In the genomic region with DNA sequence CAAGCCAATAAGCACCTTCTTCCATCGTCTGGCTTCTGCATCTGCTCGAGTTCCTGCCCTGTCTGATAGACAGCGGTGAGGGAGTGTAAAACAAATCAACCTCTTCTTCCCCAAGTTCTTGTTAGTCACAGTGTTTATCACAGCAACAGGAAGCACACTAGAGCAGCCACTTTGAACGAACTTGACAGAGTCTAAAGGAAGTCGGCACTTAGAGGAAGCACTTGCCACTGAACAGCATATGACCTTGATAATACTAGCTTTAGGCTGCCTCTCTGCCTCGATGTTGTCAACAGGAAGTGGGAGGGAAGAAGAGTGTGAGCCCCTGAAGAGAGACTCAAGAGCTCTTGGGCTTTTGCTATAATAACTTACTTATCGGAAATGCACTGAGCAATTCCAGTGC, we compare ENCODE assay signal across 13 mouse cellular contexts.
A peak's percentile ranks its signal among the peaks of the same experiment; 100 is the strongest.
DNase-seq lines count a peak whose midpoint lies in the region; ATAC-seq lines count a peak whose summit lies in the region.
"Had no signal": no experiment of that assay in that cellular context is flagged by ENCODE, and none has a peak within 500 bp of the region (broad histone marks: within the 10 kb centered on the region; RNA-seq: fewer than 3 reads in every experiment).

No protein-coding gene starts in this region.

- H3K4me2 ChIP-seq in intestine, embryonic 16.5 days (ENCODE audit: low read depth, low read length): no peak overlapping the region
- H3K4me2 ChIP-seq in intestine, embryonic 15.5 days (replicated peaks): no peak overlapping the region
- H3K4me2 ChIP-seq: embryonic facial prominence, embryonic 15.5 days; hindbrain, embryonic 14.5 days; neural tube, embryonic 13.5 days had no signal

- H3K4me3 ChIP-seq in intestine, embryonic 16.5 days (ENCODE audit: low read length): no peak overlapping the region
- no peak overlapping the region for H3K4me3 ChIP-seq in intestine, embryonic 15.5 days (replicated peaks)
- H3K4me3 ChIP-seq: embryonic facial prominence, embryonic 15.5 days; gastrocnemius, adult 2 months; neural tube, embryonic 13.5 days had no signal

- ATAC-seq in intestine, embryonic 16.5 days: peak; percentile 23; the same call in 1 of the 2 replicates
- no peak for ATAC-seq in intestine, embryonic 15.5 days
- ATAC-seq in inflammation-experienced regulatory T-cells, adult 6 months: peak; percentile 95
- ATAC-seq in erythroid progenitor cell, adult 5-6 weeks (replicated peaks; ENCODE audit: low FRiP score, poor library complexity, severe bottlenecking): no peak
- ATAC-seq in monocyte, adult 5-6 weeks (replicated peaks; ENCODE audit: insufficient number of reproducible peaks, low FRiP score, low TSS enrichment, poor library complexity, severe bottlenecking): no peak

- 63% methylated on average over 7 of the region's 7 CpGs for WGBS in intestine, embryonic 16.5 days
- WGBS in intestine, embryonic 15.5 days: 64% methylated on average over 7 of the region's 7 CpGs

- DNase-seq in CD4-positive helper T cell, adult 2 months (ENCODE audit: low read depth, low spot score): peak; percentile 72
- DNase-seq in skeletal muscle tissue, adult 2 months (ENCODE audit: low read depth, low spot score): peak; percentile 1
- DNase-seq in adrenal gland, postnatal 14 days: no peak
- DNase-seq: cerebellum, adult 2 months; gastrocnemius, adult 2 months had no signal

- H3K27me3 ChIP-seq in intestine, embryonic 16.5 days (replicated peaks; ENCODE audit: control insufficient read depth, insufficient read depth, low read length): no peaks in the 10 kb centered on the region
- H3K27me3 ChIP-seq in intestine, embryonic 15.5 days (replicated peaks): no peaks in the 10 kb centered on the region
- H3K27me3 ChIP-seq: embryonic facial prominence, embryonic 15.5 days; neural tube, embryonic 13.5 days had no signal

- no peaks in the 10 kb centered on the region for H3K36me3 ChIP-seq in intestine, embryonic 16.5 days (ENCODE audit: control insufficient read depth, insufficient read depth, low read length)
- H3K36me3 ChIP-seq in intestine, embryonic 15.5 days: no peaks in the 10 kb centered on the region
- H3K36me3 ChIP-seq: embryonic facial prominence, embryonic 15.5 days; neural tube, embryonic 13.5 days had no signal

- H3K9ac ChIP-seq in intestine, embryonic 16.5 days (ENCODE audit: low read depth, low read length): no peak overlapping the region
- H3K9ac ChIP-seq in intestine, embryonic 15.5 days: no peak overlapping the region
- H3K9ac ChIP-seq: embryonic facial prominence, embryonic 15.5 days; hindbrain, embryonic 14.5 days; neural tube, embryonic 13.5 days had no signal

- no peak overlapping the region for H3K27ac ChIP-seq in intestine, embryonic 16.5 days (ENCODE audit: low read length)
- H3K27ac ChIP-seq in intestine, embryonic 15.5 days: no peak overlapping the region
- H3K27ac ChIP-seq: embryonic facial prominence, embryonic 15.5 days; gastrocnemius, adult 2 months; hindbrain, embryonic 14.5 days; neural tube, embryonic 13.5 days had no signal

- H3K9me3 ChIP-seq in intestine, embryonic 16.5 days (ENCODE audit: control insufficient read depth, low read length): no peaks in the 10 kb centered on the region
- H3K9me3 ChIP-seq in intestine, embryonic 15.5 days: no peaks in the 10 kb centered on the region
- H3K9me3 ChIP-seq: embryonic facial prominence, embryonic 15.5 days; neural tube, embryonic 13.5 days had no signal

- no peaks in the 10 kb centered on the region for H3K4me1 ChIP-seq in intestine, embryonic 16.5 days (ENCODE audit: control insufficient read depth, insufficient read depth, low read length)
- no peaks in the 10 kb centered on the region for H3K4me1 ChIP-seq in intestine, embryonic 15.5 days (replicated peaks)
- H3K4me1 ChIP-seq: embryonic facial prominence, embryonic 15.5 days; neural tube, embryonic 13.5 days had no signal

Comparison
In these comparisons a context has a peak if more than half of its experiments do, and no peak if none do; other contexts are left out.
1. ATAC-seq: peak in intestine, embryonic 16.5 days (single experiment) and inflammation-experienced regulatory T-cells, adult 6 months (single experiment); none in intestine, embryonic 15.5 days (single experiment), erythroid progenitor cell, adult 5-6 weeks (single experiment) and monocyte, adult 5-6 weeks (single experiment).